In the genomic region with DNA sequence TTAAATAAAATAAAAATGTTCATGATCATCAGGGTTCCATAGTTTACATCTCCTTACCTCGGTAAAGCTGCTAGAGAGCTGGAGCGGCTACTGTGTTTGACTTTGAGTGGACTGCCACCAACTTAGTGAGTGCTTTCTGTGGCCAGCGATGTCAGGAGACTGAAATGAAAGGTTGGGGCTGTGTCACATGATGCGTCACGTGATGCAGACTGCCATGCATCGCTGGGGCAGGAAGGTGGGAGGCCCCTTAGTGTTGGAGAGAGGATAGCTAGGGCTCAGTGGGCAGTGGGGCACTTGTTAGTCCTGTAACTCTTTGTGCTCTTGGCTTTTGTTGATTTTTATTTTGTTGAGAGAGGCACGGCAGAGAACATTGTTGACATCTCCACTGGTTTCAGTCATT, we compare ENCODE assay signal across 27 mouse cellular contexts. TPM values are rescaled to one million over a fixed set of nuclear protein-coding genes. Genes with fewer than 3 reads are reported as not detected.
"Had no signal": no experiment of that assay in that cellular context is flagged by ENCODE, and none has a peak within 500 bp of the region (broad histone marks: within the 10 kb centered on the region; RNA-seq: fewer than 3 reads in every experiment).

No protein-coding gene starts in this region.

- DNase-seq: gastrocnemius, adult 2 months; gastrocnemius, postnatal 10 days; gastrocnemius, postnatal 25 days; heart, adult 18-20 months; heart, postnatal 10 days; heart, postnatal 4 days; kidney, adult 11 months; kidney, adult 2 months; kidney, adult 9 months; kidney, postnatal 14 days; kidney, postnatal 36 days; liver; liver, embryonic 13.5 days had no signal

- H3K9me3 ChIP-seq: heart, embryonic 10.5 days; heart, embryonic 12.5 days; hindbrain, embryonic 13.5 days; hindbrain, embryonic 15.5 days; kidney, embryonic 15.5 days; limb, embryonic 10.5 days; limb, embryonic 12.5 days; liver, embryonic 13.5 days; liver, embryonic 15.5 days had no signal

- H3K4me3 ChIP-seq: gastrocnemius, adult 2 months; heart, embryonic 10.5 days; heart, embryonic 12.5 days; hindbrain, embryonic 13.5 days; hindbrain, embryonic 15.5 days; kidney, embryonic 15.5 days; layer of hippocampus, adult 2 months; left cerebral cortex, adult 2 months; limb, embryonic 10.5 days; limb, embryonic 12.5 days; liver, embryonic 13.5 days; liver, embryonic 15.5 days had no signal

- H3K4me1 ChIP-seq: heart, embryonic 10.5 days; heart, embryonic 12.5 days; hindbrain, embryonic 13.5 days; hindbrain, embryonic 15.5 days; kidney, embryonic 15.5 days; limb, embryonic 10.5 days; limb, embryonic 12.5 days; liver, embryonic 13.5 days; liver, embryonic 15.5 days had no signal

- H3K4me2 ChIP-seq: heart, embryonic 12.5 days; hindbrain, embryonic 13.5 days; hindbrain, embryonic 15.5 days; kidney, embryonic 15.5 days; limb, embryonic 12.5 days; liver, embryonic 11.5 days; liver, embryonic 13.5 days; liver, embryonic 15.5 days had no signal

- H3K27me3 ChIP-seq: heart, embryonic 12.5 days; hindbrain, embryonic 13.5 days; hindbrain, embryonic 15.5 days; kidney, embryonic 15.5 days; limb, embryonic 12.5 days; liver, embryonic 13.5 days; liver, embryonic 15.5 days had no signal

- H3K9ac ChIP-seq: heart, embryonic 12.5 days; hindbrain, embryonic 13.5 days; hindbrain, embryonic 15.5 days; kidney, embryonic 15.5 days; limb, embryonic 12.5 days; liver, embryonic 13.5 days; liver, embryonic 15.5 days had no signal

- H3K27ac ChIP-seq: gastrocnemius, adult 2 months; heart, embryonic 10.5 days; hindbrain, embryonic 13.5 days; hindbrain, embryonic 15.5 days; hindbrain, postnatal 0 days; kidney, embryonic 15.5 days; kidney, postnatal 0 days; layer of hippocampus, adult 2 months; left cerebral cortex, adult 2 months; limb, embryonic 10.5 days; limb, embryonic 12.5 days; liver, embryonic 13.5 days; liver, embryonic 15.5 days had no signal

RNA-seq across cellular contexts. Expression of gene Ak7, which starts 9.9 kb away (rescaled TPM):
- total RNA-seq: gastrocnemius, adult 2 months; gastrocnemius, postnatal 10 days; gastrocnemius, postnatal 25 days; heart, adult 8-10 months; heart, postnatal 10 days had no signal
